Mouse (Mus musculus): Measurements from ENCODE around the gene Eno3.

Eno3 gene

GRCm38 (mm10) chr11:70657573-70657972 is 571 bp downstream of the Eno3 start:
- DNase-seq (ENCODE audit: low spot score in 2 of 2): no peak

DNA sequence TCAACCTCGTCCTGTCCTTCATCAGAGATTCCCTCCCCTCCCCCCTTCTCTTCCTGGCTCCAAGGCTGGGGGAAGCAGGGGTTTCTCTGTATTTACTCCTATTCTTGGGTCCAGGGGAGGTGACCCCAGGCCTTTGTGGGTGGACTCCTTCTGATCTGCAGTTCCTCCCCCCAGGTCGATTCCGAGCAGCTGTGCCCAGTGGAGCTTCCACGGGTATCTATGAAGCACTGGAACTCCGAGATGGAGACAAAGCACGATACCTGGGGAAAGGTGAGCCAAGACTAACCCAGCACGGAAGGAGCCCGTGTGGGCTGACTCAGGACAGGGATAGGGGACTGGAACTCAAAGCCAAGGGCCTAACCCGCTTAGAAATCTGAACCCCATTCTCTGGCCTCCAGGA is 989 bp downstream of the Eno3 start:
- DNase-seq (ENCODE audit: low spot score in 2 of 2): no peak

GRCm38 (mm10) chr11:70658521-70658920 is 1.5 kb downstream of the Eno3 start:
- no peak for DNase-seq (ENCODE audit: low spot score in 2 of 2)

DNA sequence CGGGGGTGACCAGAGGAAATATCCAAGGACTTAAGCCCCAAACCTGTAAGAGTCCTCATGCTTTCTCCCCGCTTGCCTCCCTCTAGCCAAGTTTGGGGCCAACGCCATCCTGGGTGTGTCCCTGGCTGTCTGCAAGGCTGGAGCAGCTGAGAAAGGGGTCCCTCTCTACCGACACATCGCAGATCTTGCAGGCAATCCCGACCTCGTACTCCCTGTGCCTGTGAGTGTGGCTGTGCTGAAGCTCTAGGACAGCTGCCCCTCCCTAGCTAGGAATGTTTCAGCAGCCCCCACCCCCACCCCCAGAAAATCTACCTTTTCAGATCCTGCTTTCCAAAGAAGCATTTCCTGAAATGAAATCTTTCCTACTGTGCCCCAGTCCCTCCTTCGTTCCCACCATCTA is 1.9 kb downstream of the Eno3 start:
- DNase-seq (ENCODE audit: low spot score in 2 of 2): no peak

- no peak for DNase-seq (ENCODE audit: low spot score in 2 of 2)
Observed at GRCm38 (mm10) chr11:70660571-70660970, 3.6 kb downstream of the Eno3 start.

DNA sequence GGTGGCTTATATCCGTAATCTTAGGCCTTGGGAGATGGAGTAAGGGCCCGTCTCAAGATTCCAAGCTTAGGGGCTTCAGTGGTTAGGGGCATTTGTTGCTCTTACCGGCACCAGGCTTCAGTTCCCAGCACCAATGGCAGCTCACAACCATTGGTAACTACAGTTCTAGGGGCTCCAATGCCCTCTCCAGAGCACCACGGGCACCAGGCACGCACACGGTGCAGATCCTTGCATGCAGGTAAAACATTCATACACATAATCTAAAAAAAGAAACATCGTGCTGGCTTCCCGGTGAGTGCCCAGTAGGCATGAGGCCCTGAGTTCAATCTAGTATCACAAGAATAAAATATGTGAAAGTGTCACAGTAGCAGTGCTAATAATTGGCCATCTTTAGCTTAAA is 6.1 kb downstream of the Eno3 start:
- no peak for DNase-seq (ENCODE audit: low spot score in 2 of 2)

GRCm38 (mm10) chr11:70663957-70664356 is 7.0 kb downstream of the Eno3 start:
- no peak for DNase-seq (ENCODE audit: low spot score in 2 of 2)

GRCm38 (mm10) chr11:70664741-70665140 is 7.7 kb downstream of the Eno3 start:
- no peak for DNase-seq (ENCODE audit: low spot score in 2 of 2)

GRCm38 (mm10) chr11:70666687-70667086 is 9.7 kb downstream of the Eno3 start:
- DNase-seq (ENCODE audit: low spot score in 2 of 2): no peak

DNA sequence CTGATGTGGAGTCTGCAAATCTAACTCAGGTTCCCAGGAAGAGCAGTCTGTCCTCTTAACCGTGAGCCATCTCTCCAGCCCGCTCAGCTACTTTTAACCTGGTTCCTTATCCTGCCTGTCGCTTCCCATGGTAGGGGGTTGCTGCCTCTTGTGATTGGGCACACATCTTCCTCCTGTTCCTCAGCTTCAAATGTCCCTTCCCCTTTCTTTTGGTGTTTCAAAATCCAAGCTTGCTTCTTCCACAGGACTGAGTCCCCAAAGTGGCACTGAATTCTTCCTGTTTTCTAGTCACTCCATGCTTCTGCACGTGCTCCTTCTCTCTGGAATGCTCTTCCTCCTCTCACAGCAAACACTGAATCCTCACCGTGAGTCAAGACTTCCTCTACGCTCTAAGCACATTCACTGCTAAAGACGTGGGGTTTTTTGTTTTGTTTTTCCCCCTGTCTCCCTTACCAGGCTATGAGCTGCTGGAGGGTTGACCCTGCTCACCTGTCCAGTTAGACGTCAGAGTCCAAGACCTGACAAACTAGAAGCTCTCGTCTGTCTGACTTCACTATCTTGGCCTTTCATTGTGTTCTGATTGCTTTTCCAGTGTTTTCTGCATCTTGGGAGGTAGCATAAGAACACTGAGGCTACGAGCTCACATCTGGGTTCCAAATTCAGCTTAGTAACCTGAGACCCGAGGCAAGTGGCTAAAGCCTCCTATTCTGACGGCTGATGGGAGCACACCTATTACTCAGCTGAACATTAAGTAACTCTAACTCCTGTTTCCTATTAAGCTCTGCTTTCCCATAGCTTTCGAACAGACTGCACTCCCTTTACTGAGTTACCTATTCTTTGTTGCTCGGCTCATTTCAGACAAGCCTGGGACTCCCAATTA is 10.5 kb downstream of the Eno3 start:
- no peak for DNase-seq (ENCODE audit: low spot score in 2 of 2)

DNA sequence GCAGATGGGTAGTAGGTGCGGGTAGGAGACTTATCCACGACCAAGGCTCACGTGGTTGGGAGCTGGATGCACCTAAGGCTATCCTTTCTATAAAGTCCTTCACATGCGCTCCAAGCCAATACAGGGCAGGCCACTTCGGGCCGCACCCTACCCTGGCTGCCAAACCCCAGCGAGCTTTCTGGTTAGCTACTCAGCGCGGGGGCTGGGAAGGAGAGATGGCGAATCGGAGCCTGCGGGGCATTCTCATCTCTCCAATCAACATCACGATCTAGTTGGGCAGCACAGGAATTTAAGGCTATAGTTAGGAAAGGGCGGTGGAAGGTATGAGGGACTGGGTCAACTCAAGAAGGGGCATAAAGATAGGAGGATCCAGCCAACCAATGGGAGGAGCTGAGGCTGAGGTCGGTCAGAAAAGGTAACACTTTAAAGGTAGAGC is 11.4 kb downstream of the Eno3 start:
- DNase-seq (ENCODE audit: low spot score in 2 of 2): no peak

- peak; percentile 97 to 99 for DNase-seq (ENCODE audit: low spot score in 2 of 2)
Observed at GRCm38 (mm10) chr11:70668771-70669505, 11.9 kb downstream of the Eno3 start, which contains the start of gene Spag7. TSS of gene Spag7 (minus strand) at chr11:70669416.

- DNase-seq (ENCODE audit: low spot score in 2 of 2): peak; percentile 59 to 62
Observed at GRCm38 (mm10) chr11:70669582-70670345, 12.8 kb downstream of the Eno3 start.

DNA sequence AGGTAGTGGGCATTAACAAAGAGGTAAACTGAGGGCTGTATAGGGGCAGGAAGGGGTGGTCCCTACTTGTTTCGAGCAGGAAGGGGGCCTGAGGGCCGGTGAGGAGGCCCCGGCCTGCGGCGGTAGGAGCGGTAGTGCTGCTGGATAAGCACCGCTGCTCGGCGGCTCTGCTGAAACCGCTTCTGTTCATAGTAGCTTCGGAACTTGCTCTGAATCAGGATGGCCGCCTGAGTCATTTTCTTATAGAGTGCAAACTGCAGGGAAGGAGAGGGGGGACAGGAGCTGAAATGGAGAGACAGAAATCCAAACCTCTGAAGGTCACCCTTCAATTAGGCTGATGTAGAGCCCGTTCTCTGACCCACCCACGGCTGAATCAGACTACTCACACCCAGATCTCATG is 13.5 kb downstream of the Eno3 start:
- no peak for DNase-seq (ENCODE audit: low spot score in 2 of 2)

DNA sequence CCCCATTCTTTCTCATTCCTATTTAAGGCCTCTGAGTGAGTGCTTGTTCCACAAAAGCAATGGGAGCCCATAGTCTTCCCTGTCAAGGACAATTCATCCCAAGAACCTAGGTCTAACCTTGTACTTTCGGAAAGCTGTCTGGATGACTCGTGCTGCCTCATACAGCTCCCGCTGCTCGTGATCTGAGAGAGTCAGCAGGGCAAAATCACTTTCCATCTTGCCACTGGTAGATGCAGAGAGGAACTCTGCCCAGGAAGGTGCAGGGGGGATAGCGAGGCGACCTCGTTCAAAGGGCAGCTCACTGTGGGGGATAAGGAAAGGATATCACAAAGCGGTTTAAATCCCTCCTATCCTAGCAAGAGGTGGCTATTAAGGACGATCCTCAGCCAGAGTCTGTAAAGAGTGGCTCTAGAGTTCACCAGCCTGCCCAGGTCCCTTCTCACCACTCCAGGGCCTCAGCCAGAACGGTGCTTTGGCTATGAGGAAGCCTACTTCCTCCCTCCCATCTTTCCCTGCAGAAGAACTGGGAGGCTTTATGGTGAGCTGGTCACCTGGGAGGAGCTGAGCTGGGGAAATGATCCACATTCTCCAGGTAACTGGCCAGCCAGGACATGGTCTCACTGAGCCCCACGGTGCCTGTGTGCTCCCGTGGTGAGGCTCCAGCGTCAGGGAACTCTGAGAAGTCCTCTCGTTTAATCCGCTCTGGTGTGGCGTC is 14.5 kb downstream of the Eno3 start:
- DNase-seq (ENCODE audit: low spot score in 2 of 2): no peak

DNA sequence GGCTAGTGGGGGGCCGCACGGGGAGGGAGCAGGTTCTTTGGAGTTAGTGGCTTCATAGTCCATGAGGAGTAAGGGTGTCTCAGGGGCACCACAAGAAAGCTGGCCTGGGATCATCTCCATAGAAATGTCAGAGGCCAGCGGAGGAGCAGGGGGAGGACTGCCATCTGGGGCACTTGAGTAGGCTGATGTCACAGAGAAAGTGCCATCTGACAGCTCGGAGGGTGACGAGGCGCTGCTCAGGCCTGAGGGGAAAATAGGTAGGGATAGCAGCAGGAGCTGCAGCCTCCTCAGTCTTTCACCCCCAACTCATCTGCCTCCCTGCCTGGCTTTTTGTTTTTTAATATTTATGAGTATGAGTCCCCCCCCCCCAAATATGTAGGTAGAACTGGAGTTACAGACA is 17.0 kb downstream of the Eno3 start:
- no peak for DNase-seq (ENCODE audit: low spot score in 2 of 2)

DNA sequence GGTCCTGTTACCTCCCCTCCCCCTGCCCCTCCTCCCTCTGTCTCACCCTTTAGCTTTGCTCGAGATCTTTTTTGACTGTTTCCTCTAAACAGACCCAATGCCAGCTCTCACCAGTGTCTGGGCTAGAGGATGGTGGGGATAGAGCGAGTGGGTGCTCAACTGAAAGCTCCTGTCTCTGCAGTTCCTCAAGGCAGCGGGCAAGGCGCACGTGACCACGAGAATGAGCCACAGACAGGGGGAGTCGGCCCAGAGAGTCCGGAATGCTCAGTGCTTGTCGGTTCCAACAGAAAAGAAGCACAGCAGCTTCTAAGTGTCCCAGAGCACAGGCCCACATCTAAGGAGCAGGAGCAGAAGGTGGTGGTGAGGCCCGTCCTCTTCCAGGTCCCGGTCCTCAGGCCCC is 17.5 kb downstream of the Eno3 start:
- no peak for DNase-seq (ENCODE audit: low spot score in 2 of 2)

DNA sequence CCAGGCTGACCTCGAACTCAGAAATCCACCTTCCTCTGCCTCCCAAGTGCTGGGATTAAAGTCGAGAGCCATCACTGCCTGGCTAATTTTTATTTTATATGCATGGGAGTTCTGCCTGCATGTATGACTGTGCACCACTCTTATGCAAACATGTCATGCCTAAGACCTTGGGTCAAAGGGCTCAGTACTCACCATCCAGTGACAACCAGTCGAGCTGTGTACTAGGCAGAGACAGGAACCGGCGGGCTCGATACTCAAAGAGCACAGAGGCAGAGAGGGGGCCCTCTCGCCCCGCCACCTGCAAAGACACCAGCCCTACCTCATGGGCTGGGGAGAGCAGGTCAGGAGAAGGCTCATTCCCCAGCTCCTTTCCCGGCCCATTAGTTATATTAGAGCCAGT is 21.1 kb downstream of the Eno3 start:
- no peak for DNase-seq (ENCODE audit: low spot score in 2 of 2)

DNA sequence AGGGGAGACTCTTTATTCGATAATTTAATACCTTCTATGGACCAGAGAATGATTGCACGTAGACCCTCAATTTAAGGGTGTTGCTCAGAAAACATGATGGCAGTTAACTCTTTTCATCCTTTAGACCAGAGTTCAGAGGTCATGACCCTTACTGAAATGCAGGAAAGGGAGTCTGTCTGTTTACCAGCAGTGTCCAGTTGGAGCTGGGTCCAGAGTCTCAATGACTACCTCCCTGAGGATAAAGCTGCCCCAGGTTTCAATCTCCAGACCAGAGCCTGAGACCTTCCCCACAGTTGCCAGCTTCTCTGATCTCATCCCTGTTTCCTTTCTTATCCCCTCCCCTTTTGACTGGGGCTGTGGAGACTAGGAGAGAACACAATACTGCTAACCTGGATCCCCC is 21.6 kb downstream of the Eno3 start:
- no peak for DNase-seq (ENCODE audit: low spot score in 2 of 2)

- no peak for DNase-seq (ENCODE audit: low spot score in 2 of 2)
Observed at GRCm38 (mm10) chr11:70679361-70679760, 22.4 kb downstream of the Eno3 start.

DNA sequence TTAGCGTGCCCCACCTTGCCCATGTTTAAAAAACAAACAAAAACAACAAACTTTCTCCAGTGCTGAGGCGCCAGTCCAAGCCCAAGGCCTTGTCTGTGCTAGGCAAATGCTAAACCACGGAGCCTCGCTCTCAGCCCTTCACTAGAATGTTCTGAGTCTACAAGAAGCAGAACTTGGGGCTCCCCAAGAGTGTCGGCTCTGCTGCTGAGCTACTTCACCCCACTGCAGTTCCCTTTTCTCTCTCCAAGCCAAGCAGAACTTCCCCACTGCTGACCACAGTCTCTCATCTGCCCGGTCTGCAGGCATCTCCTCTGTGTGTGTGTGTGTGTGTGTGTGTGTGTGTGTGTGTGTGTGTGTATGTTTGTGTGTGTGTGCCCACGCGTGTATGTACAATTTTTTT is 22.9 kb downstream of the Eno3 start:
- no peak for DNase-seq (ENCODE audit: low spot score in 2 of 2)

DNA sequence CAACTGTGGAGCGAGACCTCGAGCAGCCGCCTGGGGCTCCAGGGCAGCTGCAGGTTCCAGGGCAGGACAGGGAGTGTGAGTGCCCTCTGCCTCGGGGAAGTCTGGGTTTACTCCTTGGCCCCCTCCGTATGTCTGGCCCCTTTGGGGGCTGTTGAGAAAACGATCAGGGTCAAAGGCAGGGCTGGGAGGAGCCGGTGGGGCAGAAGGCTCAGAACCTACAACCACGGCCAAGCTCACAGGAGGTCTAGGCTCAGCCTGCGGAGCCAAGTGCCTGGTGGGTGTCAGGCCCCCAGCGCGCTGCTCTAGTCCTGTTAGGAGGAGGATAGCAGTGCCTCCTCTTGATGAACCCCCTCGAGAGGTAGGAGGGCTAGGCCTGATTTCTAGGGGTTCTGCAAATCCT is 24.2 kb downstream of the Eno3 start:
- DNase-seq (ENCODE audit: low spot score in 2 of 2): no peak

Data from frontal cortex, postnatal 36 days (tissue).